ENCODE assay signal across 12 mouse cellular contexts in genomic region chr5:67752629-67753028, GRCm38 (mm10).
DNase-seq lines count a peak whose midpoint lies in the region; ATAC-seq lines count a peak whose summit lies in the region.
"Had no signal": no experiment of that assay in that cellular context is flagged by ENCODE, and none has a peak within 500 bp of the region (broad histone marks: within the 10 kb centered on the region; RNA-seq: fewer than 3 reads in every experiment).

No protein-coding gene starts in this region.

- H3K4me3 ChIP-seq in forebrain, embryonic 12.5 days (replicated peaks), result no peak overlapping the region
- no peak overlapping the region for H3K4me3 ChIP-seq in hindbrain, embryonic 16.5 days (ENCODE audit: low read length)
- no peak overlapping the region for H3K4me3 ChIP-seq in neural tube, embryonic 14.5 days (ENCODE audit: low read depth, low read length)
- no peak overlapping the region for H3K4me3 ChIP-seq in intestine, embryonic 15.5 days (replicated peaks)
- H3K4me3 ChIP-seq: embryonic facial prominence, embryonic 15.5 days had no signal

- H3K27ac ChIP-seq in forebrain, embryonic 12.5 days, result peak overlapping the region; percentile 83
- peak overlapping the region; percentile 55 for H3K27ac ChIP-seq in hindbrain, embryonic 16.5 days (ENCODE audit: low read depth, low read length)
- H3K27ac ChIP-seq in neural tube, embryonic 14.5 days (ENCODE audit: low read depth, low read length), result no peak overlapping the region
- H3K27ac ChIP-seq in intestine, embryonic 15.5 days, result no peak overlapping the region
- H3K27ac ChIP-seq: embryonic facial prominence, embryonic 15.5 days; kidney, postnatal 0 days had no signal

- H3K4me2 ChIP-seq in forebrain, embryonic 12.5 days, result peak overlapping the region; percentile 33
- H3K4me2 ChIP-seq in hindbrain, embryonic 16.5 days (ENCODE audit: low read length), result no peak overlapping the region
- H3K4me2 ChIP-seq in neural tube, embryonic 14.5 days (ENCODE audit: low read depth, low read length), result no peak overlapping the region; the same call in 1 of the 2 replicates
- no peak overlapping the region for H3K4me2 ChIP-seq in intestine, embryonic 15.5 days (replicated peaks)
- H3K4me2 ChIP-seq: embryonic facial prominence, embryonic 15.5 days; liver, embryonic 11.5 days had no signal

- no peaks in the 10 kb centered on the region for H3K9me3 ChIP-seq in forebrain, embryonic 12.5 days
- no peaks in the 10 kb centered on the region for H3K9me3 ChIP-seq in hindbrain, embryonic 16.5 days (ENCODE audit: control insufficient read depth, low read length)
- H3K9me3 ChIP-seq in neural tube, embryonic 14.5 days (ENCODE audit: control insufficient read depth, low read length), result no peaks in the 10 kb centered on the region
- H3K9me3 ChIP-seq in intestine, embryonic 15.5 days, result no peaks in the 10 kb centered on the region
- H3K9me3 ChIP-seq: embryonic facial prominence, embryonic 15.5 days had no signal

- no peaks in the 10 kb centered on the region for H3K27me3 ChIP-seq in forebrain, embryonic 12.5 days
- no peaks in the 10 kb centered on the region for H3K27me3 ChIP-seq in hindbrain, embryonic 16.5 days (replicated peaks; ENCODE audit: control insufficient read depth, insufficient read depth, low read length)
- H3K27me3 ChIP-seq in neural tube, embryonic 14.5 days (ENCODE audit: control insufficient read depth, insufficient read depth, low read length), result no peaks in the 10 kb centered on the region
- H3K27me3 ChIP-seq in intestine, embryonic 15.5 days (replicated peaks), result no peaks in the 10 kb centered on the region
- H3K27me3 ChIP-seq: embryonic facial prominence, embryonic 15.5 days had no signal

- WGBS in forebrain, embryonic 12.5 days, result 15% methylated on average over 10 of the region's 10 CpGs
- WGBS in hindbrain, embryonic 16.5 days, result 13% methylated on average over 10 of the region's 10 CpGs
- 24% methylated on average over 10 of the region's 10 CpGs for WGBS in neural tube, embryonic 14.5 days
- WGBS in intestine, embryonic 15.5 days, result 83% methylated on average over 10 of the region's 10 CpGs

- H3K4me1 ChIP-seq in forebrain, embryonic 12.5 days, result peaks cover 19% of the 10 kb centered on the region
- peaks cover 6% of the 10 kb centered on the region for H3K4me1 ChIP-seq in hindbrain, embryonic 16.5 days (ENCODE audit: control insufficient read depth, insufficient read depth, low read depth, low read length)
- H3K4me1 ChIP-seq in neural tube, embryonic 14.5 days (ENCODE audit: control insufficient read depth, insufficient read depth, low read length), result no peaks in the 10 kb centered on the region; the same call in 1 of the 2 replicates
- H3K4me1 ChIP-seq in intestine, embryonic 15.5 days (replicated peaks), result no peaks in the 10 kb centered on the region
- H3K4me1 ChIP-seq: embryonic facial prominence, embryonic 15.5 days had no signal

- peak; percentile 22 to 29 for DNase-seq in layer of hippocampus, postnatal 10 days (ENCODE audit: low spot score in 2 of 2)
- no peak for DNase-seq in layer of hippocampus, postnatal 36 days
- DNase-seq in urinary bladder, postnatal 10 days (ENCODE audit: low spot score), result no peak
- DNase-seq: thymus, postnatal 14 days had no signal

- no peak overlapping the region for H3K9ac ChIP-seq in forebrain, embryonic 12.5 days
- no peak overlapping the region for H3K9ac ChIP-seq in hindbrain, embryonic 16.5 days (ENCODE audit: low read depth, low read length)
- no peak overlapping the region for H3K9ac ChIP-seq in neural tube, embryonic 14.5 days (replicated peaks; ENCODE audit: low read depth, low read length)
- no peak overlapping the region for H3K9ac ChIP-seq in intestine, embryonic 15.5 days
- H3K9ac ChIP-seq: embryonic facial prominence, embryonic 15.5 days had no signal

- peak; percentile 78 for ATAC-seq in forebrain, embryonic 12.5 days (ENCODE audit: low FRiP score)
- ATAC-seq in hindbrain, embryonic 16.5 days, result peak; percentile 86
- peak; percentile 65 for ATAC-seq in neural tube, embryonic 14.5 days (ENCODE audit: low read depth)
- ATAC-seq in megakaryocyte-erythroid progenitor cell, adult 5-6 weeks (replicated peaks; ENCODE audit: low FRiP score, low TSS enrichment, poor library complexity, severe bottlenecking), result no peak
- ATAC-seq in intestine, embryonic 15.5 days, result no peak

- peaks cover 13% of the 10 kb centered on the region for H3K36me3 ChIP-seq in forebrain, embryonic 12.5 days (replicated peaks)
- H3K36me3 ChIP-seq in hindbrain, embryonic 16.5 days (ENCODE audit: control insufficient read depth, insufficient read depth, low read length), result peaks cover 12% of the 10 kb centered on the region; the same call in 1 of the 2 replicates
- H3K36me3 ChIP-seq in neural tube, embryonic 14.5 days (ENCODE audit: control insufficient read depth, insufficient read depth, low read length), result peaks cover 8% of the 10 kb centered on the region; the same call in 1 of the 2 replicates
- H3K36me3 ChIP-seq in intestine, embryonic 15.5 days, result no peaks in the 10 kb centered on the region
- H3K36me3 ChIP-seq: embryonic facial prominence, embryonic 15.5 days had no signal

Comparison
In these comparisons a context has a peak if more than half of its experiments do, and no peak if none do; other contexts are left out.
1. DNase-seq: peak in layer of hippocampus, postnatal 10 days (2 of 2); none in layer of hippocampus, postnatal 36 days (0 of 2) and urinary bladder, postnatal 10 days (single experiment).
2. ATAC-seq: peak in forebrain, embryonic 12.5 days (single experiment), hindbrain, embryonic 16.5 days (single experiment) and neural tube, embryonic 14.5 days (single experiment); none in megakaryocyte-erythroid progenitor cell, adult 5-6 weeks (single experiment) and intestine, embryonic 15.5 days (single experiment).
3. H3K27ac ChIP-seq: peak in forebrain, embryonic 12.5 days (single experiment) and hindbrain, embryonic 16.5 days (single experiment); none in neural tube, embryonic 14.5 days (single experiment) and intestine, embryonic 15.5 days (single experiment).